Mouse (Mus musculus) CD4-positive, CD25-positive, alpha-beta regulatory T cell, adult 4 months (primary cell): ENCODE measurements around the gene Epn3. TPM values are rescaled to one million over a fixed set of nuclear protein-coding genes. Genes with fewer than 3 reads are reported as not detected.

Source experiments
- ATAC-seq: one replicate; pipeline ENCODE4 v1.8.0; 2017
- polyA plus RNA-seq, 2 experiments: library from polyadenylated mRNA; unstranded; fragments of 100-300 nt; shearing (Covaris generic); gene quantifications; one replicate each; pipeline ENCODE4 v1.2.1; 2017

Epn3 gene
- not detected for polyA plus RNA-seq

DNA sequence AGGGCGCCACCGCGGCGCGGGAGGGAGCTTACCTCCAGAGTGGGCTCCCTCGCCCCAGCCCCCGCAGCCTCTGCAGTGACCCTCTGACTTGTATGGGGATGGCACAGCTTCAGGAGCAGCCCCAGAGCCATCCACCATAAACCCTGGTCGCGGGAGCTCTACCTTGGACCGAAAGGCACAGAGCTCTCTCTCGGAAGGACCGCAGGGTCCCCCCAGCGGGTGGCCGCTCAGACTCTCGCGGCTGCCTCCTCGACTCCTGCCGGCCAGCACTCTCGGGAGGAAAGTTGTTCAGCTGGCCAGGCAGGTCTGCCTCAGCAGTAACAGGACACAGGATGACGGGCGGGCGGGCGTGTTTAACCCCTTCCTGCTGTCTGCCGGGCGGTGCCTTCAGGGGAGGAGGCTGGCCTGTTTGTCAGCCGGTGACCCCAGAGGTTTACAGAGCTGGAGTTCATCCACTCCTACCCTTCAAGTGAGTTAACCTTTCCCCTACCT is at the start of gene Epn3:
TSS of gene Epn3 (minus strand) at position 314 of the 492 bp plus-strand sequence.
- no peak for ATAC-seq

DNA sequence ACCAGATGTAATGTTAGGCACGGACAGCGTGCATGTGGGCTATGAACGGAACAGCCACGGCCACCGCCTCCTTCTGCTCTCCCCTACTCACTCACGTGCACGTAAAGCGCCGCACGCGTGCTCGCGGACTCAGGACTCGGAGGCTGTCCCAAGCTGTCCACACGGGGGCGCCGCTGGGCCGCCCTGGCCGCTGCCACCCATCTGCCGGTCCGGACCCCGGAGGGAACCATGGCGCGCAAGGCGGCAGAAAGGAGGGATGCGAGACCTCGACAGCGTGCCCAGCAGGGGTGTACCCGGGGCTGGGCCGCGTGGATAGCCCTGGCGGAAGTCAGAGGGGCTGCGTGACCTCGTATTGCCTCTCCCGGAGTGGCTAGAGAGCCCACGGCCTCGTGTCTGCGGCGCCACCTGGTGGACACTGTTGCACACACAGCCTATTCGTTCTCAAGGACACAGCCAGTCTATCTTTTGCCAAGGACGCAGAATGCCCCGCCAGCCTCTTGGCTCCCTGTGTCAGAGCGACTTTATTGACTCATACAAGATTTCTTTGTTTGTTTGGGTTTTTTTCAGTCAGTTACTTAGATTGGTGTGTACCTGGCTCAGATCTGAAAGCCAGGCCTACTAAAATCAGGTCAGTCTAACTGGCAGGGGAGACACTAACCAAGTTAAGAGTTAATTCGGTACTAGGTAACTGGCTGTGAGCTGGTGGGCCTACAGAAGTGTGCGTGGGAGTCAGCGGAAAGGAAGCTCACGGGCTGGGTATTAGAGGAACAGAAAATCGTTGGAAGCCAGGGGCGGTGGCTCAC is 49.3 kb upstream of the Epn3 start, which contains the start of gene Rsad1:
TSS of gene Rsad1 (minus strand) at position 368 of the 803 bp plus-strand sequence.
- ATAC-seq = peak; percentile 88

DNA sequence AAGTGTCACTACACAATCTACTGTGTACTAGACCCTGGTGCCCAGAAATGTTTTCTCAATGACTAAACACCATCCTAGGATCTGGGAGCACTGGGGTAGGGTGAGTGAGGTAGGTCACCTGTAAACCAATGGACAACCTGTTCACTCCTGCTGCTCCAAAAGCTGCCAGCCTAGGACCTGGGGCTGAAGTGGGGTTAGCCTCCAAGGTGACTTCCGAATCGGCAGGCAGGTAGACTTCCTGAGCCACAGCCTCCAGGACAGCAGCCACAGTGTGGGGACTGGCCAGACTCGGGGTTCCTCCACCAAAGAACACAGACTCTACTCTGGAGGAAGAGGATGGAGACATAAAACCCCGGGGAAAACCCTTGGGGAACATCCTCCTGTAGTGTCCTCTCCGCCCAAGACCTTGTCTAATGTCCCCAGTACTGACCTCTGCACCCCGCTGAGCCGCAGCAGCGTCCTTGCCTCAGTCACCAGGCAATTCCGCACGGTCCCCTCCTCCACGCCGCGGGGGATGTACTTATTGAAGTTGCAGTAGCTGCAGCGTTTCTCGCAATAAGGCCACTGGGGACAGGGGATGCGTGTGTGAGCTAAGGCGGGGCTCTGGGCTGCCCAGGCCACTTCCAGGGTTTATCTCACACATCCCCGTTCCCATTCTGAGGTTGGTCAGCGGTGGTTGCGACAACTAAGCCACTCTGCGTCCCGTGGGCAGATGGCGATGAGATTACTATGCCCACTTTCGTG is 48.4 kb upstream of the Epn3 start:
- ATAC-seq = peak; percentile 32

GRCm38 (mm10) chr11:94547271-94547670 is 47.5 kb upstream of the Epn3 start:
- ATAC-seq = no peak

GRCm38 (mm10) chr11:94546381-94546780 is 46.6 kb upstream of the Epn3 start:
- ATAC-seq = no peak

- no peak for ATAC-seq
Measured at GRCm38 (mm10) chr11:94544422-94544821, 44.6 kb upstream of the Epn3 start.

DNA sequence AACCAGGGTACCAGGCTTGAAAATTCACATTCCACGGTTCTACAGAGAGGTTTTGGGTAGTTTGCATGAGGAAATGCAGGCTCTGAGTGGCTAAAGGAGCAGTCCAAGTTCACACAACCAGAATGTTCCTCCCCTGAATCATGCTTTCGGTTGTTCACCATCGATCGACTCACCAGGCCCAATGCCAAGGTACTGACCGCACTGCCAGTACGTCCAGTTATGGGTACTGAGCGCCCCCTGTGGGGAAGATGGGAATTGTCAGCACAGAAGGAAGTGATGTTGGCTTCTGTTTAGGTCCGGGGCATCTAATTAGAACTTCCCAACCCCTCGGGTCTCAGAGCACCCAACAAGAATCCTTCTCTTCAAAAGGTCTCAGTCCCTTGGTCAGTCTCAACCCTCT is 44.2 kb upstream of the Epn3 start:
- no peak for ATAC-seq

DNA sequence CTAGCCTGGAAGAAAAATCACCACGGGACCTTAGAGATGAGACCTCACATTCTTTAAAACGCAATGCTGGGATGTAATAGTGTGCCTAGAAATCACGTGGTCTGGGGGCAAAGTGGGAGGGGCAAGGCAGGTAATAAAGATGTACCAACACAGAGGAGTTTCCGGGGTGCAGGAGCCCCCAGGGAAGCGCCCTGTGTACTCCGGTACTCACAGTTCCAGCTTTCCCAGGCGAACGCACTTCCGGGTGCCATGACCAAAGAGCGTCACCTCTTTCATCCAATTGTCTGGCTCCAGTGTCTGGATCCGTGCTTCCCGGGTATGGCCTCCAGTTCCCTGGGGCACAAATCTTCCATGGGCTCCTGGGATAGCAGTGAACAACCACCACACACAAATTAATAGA is 43.6 kb upstream of the Epn3 start:
- ATAC-seq = no peak

DNA sequence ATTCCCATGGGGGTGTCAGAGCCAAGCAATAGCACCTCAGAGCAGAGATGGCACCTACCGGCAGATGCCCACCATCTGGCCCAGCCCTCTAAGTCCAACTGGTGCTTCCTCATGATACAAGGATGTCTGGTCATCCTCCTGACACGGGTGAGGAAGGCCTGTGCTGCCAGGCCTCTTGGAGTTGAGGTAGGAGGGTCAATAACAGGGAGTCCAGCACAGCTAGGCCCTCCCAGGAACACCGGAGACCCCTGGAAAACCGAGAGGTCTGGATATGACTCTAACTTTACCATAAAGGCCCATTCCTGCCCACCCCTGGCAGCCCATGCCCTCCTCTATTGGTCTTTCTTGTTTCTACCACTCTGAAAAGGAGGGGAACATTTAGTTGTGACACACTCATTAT is 42.6 kb upstream of the Epn3 start:
- no peak for ATAC-seq

DNA sequence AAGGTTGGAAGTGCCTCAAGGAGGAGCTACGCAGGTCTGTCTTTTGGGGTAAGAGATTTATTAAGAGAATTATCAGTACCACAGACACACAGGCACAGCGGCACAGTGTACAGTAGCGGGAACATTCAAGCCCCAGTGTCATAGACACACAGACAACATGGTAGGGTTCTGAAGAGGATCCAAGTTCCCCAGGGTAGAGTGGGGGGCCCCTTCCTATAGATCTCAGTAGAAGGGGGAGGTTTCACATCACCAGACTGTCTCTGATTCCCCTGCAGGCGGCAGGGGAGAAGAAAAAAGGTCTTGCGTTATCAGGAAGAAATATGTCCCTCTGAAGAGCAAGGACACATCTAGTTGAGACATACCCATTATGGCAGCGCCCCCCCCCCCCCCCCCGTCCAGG is 40.0 kb upstream of the Epn3 start:
- ATAC-seq = no peak

DNA sequence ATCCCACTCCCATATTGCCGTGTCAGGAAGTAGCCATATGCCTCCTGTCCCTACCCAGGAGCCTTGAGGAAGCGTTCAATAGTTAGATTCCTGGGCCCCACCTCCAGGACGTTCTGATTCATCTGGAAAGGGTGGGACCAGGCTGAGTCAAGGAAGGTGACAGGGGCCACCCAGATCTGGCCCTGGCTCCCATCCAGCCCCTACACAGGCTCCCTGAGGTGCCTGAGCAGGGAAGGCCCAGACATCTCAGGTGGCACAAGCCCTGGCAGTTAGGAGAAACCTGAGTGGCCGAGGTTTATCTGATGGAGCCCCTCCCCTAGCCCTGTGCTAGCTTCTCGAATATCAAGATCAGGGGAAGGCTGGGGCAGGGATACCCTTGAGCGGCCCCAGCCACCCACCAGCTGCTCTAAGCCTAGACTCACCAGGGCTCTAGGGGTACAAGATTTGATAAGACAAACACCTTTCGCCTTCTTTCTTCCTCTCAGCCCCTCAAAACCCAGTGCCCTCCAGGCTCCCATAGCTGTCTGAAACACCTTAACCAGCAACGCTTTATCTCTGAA is 39.0 kb upstream of the Epn3 start:
- ATAC-seq = no peak

GRCm38 (mm10) chr11:94533171-94533570 is 33.4 kb upstream of the Epn3 start:
- ATAC-seq = no peak

DNA sequence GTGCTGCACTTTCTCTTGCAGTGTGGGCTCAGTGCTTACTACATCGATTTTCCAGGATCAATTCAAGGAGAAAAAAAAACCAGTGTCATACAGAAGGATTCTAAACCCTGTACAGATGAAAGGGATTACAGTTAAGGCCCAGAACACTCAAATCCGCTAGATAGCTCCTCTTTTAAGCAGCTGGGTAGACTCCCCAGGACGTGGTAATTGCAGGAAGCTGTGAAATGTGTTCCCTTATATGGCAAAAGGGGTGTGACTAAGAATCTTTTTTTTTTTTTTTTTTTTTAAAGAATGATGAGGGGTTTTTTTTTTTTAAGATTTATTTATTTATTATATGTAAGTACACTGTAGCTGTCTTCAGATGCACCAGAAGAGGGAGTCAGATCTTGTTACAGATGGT is 29.1 kb upstream of the Epn3 start:
- ATAC-seq = no peak

DNA sequence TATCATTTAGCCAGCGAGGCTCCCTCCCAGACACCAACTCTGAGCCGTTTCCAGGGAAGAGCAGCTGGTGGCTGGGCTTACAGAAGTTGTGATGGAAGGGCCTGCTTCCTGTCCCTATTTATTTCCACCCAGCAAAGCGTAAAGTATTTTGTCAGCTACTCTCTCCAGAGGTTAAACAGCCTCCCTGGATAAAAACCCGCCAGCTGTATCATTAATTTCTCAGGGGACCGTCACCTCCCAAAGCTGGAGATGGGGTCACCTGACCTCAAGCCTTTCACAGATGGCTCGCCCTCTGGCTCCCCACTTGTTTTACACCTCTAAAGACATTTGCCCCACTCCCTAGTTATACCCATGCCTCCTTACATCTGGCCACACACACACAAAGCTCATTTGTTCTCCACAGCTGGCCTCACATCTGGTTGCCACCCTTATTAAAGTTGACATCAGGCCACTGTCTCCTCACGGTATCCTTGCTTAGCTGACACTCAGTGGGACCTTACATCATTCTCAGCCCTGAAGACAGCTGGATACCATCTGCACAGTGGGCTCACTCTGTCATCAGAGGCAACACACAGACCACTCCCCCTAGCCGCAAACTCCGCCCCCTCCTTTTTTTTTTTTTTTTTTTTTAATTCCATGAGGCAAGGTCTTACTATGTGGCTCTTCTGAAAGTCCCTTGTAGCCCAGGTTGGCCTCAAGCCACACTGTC is 26.6 kb upstream of the Epn3 start:
- ATAC-seq = no peak

GRCm38 (mm10) chr11:94521219-94521843 is 21.6 kb upstream of the Epn3 start, which contains the start of gene Mycbpap:
Gene Mycbpap (minus strand): TSS chr11:94521742.
- ATAC-seq = no peak

GRCm38 (mm10) chr11:94513452-94513851 is 13.7 kb upstream of the Epn3 start:
- ATAC-seq = no peak

- no peak for ATAC-seq
Measured at GRCm38 (mm10) chr11:94508976-94509375, 9.2 kb upstream of the Epn3 start.

GRCm38 (mm10) chr11:94501482-94501881 is 1.7 kb upstream of the Epn3 start:
- ATAC-seq = no peak

GRCm38 (mm10) chr11:94500362-94500761 is 588 bp upstream of the Epn3 start:
- no peak for ATAC-seq

GRCm38 (mm10) chr11:94499035-94499434 is 739 bp downstream of the Epn3 start:
- no peak for ATAC-seq

- ATAC-seq = no peak
Measured at GRCm38 (mm10) chr11:94498093-94498996, 1.4 kb downstream of the Epn3 start.
